Mouse (Mus musculus): ENCODE results near the gene Sik3. TPM values are rescaled to one million over a fixed set of nuclear protein-coding genes. Genes with fewer than 3 reads are reported as not detected.

Sik3 gene
- 46.5 and 47.0 TPM in 2 replicates for polyA plus RNA-seq (2012; rRNA removed)

DNA sequence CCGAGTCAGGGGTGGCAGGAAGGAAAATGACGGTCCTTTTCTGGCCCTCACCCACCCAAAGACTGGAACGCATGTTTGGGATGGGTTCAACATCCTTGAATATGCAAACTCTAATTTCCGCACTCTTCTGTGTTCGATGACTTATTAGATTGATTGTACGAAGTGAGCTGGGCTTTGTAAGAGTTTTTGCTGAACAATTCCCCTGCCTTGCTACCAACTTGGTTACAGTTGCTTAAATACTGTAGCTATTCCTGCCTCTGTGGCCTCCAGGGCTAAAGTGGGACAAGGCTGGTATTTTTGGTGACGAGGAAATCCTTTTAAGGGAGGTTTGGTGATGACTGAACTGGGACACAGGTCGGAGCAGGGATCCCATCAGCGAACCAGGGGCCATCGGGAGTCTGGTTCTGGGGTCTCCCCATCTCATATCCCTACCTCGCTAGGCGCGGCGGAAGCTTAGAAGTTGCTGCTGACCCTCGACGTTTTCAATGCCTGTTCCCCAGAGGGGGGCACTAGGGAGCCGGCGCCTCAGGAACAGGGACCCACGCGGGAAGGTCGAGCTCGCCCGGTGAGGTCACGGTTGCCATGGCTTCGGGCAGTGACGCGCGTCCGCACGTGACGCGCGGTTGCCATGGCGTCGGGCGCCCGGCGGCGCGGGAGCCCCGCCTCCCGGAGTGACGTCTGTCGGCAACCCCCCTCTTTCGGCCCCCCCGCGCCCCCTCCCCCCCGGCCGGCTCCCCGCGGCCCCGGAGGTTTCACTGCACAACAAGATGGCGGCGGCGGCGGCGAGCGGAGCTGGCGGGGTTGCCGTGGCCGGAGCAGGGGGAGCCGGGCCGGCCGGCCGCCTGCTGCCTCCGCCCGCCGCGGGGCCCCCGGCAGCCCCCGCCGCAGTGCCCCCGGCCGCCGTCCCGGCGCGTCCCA is at the start of gene Sik3, which contains the start of gene Pafah1b2:
TSS of gene Sik3 (plus strand) at position 730 of the 918 bp plus-strand sequence.
TSS of gene Pafah1b2 (minus strand) at position 600 of the 918 bp plus-strand sequence.
- TF ChIP-seq POLR2A (IDR thresholded peaks at IDR 0.05; ENCODE audit: extremely low read depth, insufficient read depth, low read length) (peak; percentile 33; the same call in 1 of the 2 replicates), CTCF (IDR thresholded peaks at IDR 0.05; ENCODE audit: extremely low read depth, insufficient read depth, low read length) (peak; percentile 55)
- Histone ChIP-seq H3K4me1 (ENCODE audit: control insufficient read depth, insufficient read depth, low read length) (peaks cover 3% of the 10 kb centered on the region), H3K4me3 (ENCODE audit: insufficient read depth, low read length) (peak within 1 kb of the TSS; percentile 89), H3K27ac (ENCODE audit: insufficient read depth, low read length) (peak within 1 kb of the TSS; percentile 88)

DNA sequence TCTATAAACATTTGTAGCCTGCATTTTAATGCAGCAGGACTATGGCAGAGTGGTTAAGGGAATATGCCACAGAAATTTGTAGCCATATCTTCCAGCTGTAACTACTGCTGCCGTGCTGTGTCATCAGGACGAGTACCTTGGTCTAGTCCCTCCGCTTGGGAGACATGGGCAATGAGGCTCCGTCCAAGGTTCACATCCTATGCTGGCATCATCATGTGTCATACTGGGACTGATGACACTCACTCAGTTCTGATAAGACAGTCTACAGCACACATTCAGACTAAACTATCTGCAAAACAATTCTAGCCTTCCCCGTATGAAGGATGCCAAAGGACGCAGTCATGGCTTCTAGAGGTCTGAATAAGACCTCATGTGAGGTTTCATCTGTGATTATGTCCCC is 49.0 kb upstream of the Sik3 start:
- no peak overlapping the region for H3K4me3 ChIP-seq (ENCODE audit: insufficient read depth, low read length)
- TF ChIP-seq POLR2A (IDR thresholded peaks at IDR 0.05; ENCODE audit: extremely low read depth, insufficient read depth, low read length) = no peak
- no peak for TF ChIP-seq CTCF (IDR thresholded peaks at IDR 0.05; ENCODE audit: extremely low read depth, insufficient read depth, low read length)
- no peak overlapping the region; the same call in 1 of the 2 replicates for H3K27ac ChIP-seq (ENCODE audit: insufficient read depth, low read length)
- H3K4me1 ChIP-seq (ENCODE audit: control insufficient read depth, insufficient read depth, low read length) = peaks cover 4% of the 10 kb centered on the region; the same call in 1 of the 2 replicates

DNA sequence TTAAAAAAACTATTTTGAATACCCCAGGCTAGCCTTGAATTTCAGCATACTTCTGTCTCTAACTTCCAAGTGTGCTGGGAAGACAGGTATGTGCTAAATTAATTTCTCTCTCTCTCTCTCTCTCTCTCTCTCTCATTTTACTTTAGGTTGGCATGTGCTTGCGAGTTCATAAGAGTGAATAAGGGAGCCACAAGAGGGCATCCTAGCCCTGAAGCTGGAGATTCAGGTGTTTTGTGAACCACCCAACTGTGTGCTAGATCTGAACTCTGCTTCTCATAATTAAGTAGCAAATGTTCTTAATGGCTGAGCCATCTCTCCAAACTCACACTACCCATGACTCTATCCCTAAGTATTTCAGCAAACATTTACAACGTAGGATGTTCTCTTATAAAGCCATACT is 35.7 kb upstream of the Sik3 start:
- H3K4me3 ChIP-seq (ENCODE audit: insufficient read depth, low read length) = no peak overlapping the region
- H3K27ac ChIP-seq (ENCODE audit: insufficient read depth, low read length) = no peak overlapping the region
- no peaks in the 10 kb centered on the region; the same call in 1 of the 2 replicates for H3K4me1 ChIP-seq (ENCODE audit: control insufficient read depth, insufficient read depth, low read length)
- TF ChIP-seq CTCF (IDR thresholded peaks at IDR 0.05; ENCODE audit: extremely low read depth, insufficient read depth, low read length) (peak; percentile 34), POLR2A (IDR thresholded peaks at IDR 0.05; ENCODE audit: extremely low read depth, insufficient read depth, low read length) (no peak)

DNA sequence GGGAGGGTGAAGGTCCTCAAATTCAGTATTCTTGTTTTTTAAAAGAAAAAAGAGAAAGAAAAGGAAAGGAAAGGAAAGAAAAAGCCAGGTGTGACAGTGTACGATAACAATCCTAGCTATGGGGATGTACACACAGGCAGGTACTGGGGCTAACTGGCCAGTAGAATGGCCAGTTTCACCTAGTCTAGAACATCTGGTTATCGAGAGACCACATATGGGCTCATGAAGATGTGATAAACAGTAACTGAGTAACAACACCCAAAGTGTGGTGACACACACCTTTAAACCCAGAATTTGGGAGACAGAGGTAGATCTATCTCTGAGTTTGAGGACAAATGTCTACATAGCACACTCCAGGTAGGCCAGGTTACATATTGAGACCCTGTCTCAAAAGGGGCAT is 32.8 kb upstream of the Sik3 start:
- H3K4me3 ChIP-seq (ENCODE audit: insufficient read depth, low read length) = no peak overlapping the region
- no peak overlapping the region for H3K27ac ChIP-seq (ENCODE audit: insufficient read depth, low read length)
- H3K4me1 ChIP-seq (ENCODE audit: control insufficient read depth, insufficient read depth, low read length) = no peaks in the 10 kb centered on the region; the same call in 1 of the 2 replicates
- TF ChIP-seq CTCF (IDR thresholded peaks at IDR 0.05; ENCODE audit: extremely low read depth, insufficient read depth, low read length) (no peak), POLR2A (IDR thresholded peaks at IDR 0.05; ENCODE audit: extremely low read depth, insufficient read depth, low read length) (no peak)

DNA sequence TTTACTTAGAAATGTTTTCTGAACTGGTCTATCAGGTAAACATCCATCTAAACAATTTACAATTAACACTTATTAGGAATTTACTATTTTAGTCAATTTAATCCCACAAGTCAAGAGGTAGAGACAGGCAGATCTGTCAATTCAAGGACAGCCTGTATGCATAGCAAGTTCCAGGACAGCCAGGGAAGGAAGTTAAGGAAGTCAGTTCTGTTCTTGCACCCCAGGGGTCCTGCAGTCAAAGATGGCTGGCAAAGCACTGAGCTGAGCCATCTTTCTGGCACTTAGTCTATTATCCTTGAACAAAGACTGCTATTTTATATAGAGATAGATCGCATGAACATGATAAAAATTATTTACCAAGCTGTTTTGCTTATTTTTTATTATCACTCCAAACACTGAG is 32.0 kb upstream of the Sik3 start:
- Histone ChIP-seq H3K4me3 (ENCODE audit: insufficient read depth, low read length) (no peak overlapping the region), H3K27ac (ENCODE audit: insufficient read depth, low read length) (no peak overlapping the region), H3K4me1 (ENCODE audit: control insufficient read depth, insufficient read depth, low read length) (no peaks in the 10 kb centered on the region; the same call in 1 of the 2 replicates)
- TF ChIP-seq CTCF (IDR thresholded peaks at IDR 0.05; ENCODE audit: extremely low read depth, insufficient read depth, low read length) (no peak), POLR2A (IDR thresholded peaks at IDR 0.05; ENCODE audit: extremely low read depth, insufficient read depth, low read length) (no peak)

DNA sequence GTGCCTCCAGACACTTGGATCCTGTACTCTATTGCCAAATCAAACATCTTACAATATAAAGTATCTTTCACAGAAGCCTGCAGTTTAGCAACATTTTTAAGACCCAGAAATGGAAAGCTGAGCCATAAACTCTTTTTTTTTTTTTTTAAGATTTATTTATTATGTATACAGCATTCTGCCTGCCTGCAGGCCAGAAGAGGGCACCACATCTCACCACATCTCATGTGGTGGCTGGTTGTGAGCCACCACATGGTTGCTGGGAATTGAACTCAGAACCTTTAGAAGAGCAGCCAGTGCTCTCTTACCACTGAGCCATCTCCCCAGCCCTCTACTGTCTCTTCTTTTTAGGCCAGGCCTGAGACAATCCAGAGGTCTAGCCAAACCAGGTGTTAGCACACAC is 31.3 kb upstream of the Sik3 start:
- no peak for TF ChIP-seq POLR2A (IDR thresholded peaks at IDR 0.05; ENCODE audit: extremely low read depth, insufficient read depth, low read length)
- no peak for TF ChIP-seq CTCF (IDR thresholded peaks at IDR 0.05; ENCODE audit: extremely low read depth, insufficient read depth, low read length)
- H3K27ac ChIP-seq (ENCODE audit: insufficient read depth, low read length) = no peak overlapping the region
- no peaks in the 10 kb centered on the region; the same call in 1 of the 2 replicates for H3K4me1 ChIP-seq (ENCODE audit: control insufficient read depth, insufficient read depth, low read length)
- no peak overlapping the region for H3K4me3 ChIP-seq (ENCODE audit: insufficient read depth, low read length)

DNA sequence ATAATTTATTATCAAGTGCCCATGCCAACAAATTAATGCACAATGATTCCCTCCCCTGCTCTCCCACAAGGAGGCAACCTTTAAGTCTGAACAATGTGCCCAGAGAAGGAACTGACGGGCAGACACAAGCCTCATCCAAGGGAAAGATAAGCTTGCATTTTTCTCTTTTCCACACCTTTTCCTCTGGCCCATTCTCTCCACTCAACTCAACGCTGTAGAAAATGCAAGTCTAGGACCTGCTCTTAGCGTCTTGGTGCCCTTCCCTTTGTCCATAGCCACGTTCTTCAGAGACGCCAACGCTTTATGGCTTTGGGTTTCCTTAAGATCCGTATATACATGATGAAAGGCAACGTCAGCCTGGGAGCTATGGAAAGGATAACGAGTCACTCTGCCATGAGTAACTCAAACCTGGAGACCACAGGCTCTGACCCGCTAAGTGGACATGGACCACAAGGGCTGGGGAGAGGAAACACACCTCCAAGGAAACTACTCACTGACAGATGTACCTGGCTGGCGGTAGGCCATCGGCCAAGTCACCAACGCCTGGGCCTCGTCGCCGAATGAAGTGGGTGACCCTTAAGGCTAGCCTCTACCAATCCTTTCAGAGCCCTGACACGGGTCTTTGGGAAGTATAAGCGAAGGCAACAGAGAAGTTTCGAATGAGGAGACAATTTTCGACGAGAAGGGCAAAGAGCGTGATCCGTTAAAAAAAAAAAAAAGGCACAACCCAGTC is 28.8 kb upstream of the Sik3 start:
- H3K27ac ChIP-seq (ENCODE audit: insufficient read depth, low read length) = 0 out of 2 replicates have a peak overlapping the region, but pooled peaks have one; percentile 10
- H3K4me1 ChIP-seq (ENCODE audit: control insufficient read depth, insufficient read depth, low read length) = no peaks in the 10 kb centered on the region; the same call in 1 of the 2 replicates
- no peak for TF ChIP-seq POLR2A (IDR thresholded peaks at IDR 0.05; ENCODE audit: extremely low read depth, insufficient read depth, low read length)
- TF ChIP-seq CTCF (IDR thresholded peaks at IDR 0.05; ENCODE audit: extremely low read depth, insufficient read depth, low read length) = no peak
- peak overlapping the region; percentile 56 for H3K4me3 ChIP-seq (ENCODE audit: insufficient read depth, low read length)

DNA sequence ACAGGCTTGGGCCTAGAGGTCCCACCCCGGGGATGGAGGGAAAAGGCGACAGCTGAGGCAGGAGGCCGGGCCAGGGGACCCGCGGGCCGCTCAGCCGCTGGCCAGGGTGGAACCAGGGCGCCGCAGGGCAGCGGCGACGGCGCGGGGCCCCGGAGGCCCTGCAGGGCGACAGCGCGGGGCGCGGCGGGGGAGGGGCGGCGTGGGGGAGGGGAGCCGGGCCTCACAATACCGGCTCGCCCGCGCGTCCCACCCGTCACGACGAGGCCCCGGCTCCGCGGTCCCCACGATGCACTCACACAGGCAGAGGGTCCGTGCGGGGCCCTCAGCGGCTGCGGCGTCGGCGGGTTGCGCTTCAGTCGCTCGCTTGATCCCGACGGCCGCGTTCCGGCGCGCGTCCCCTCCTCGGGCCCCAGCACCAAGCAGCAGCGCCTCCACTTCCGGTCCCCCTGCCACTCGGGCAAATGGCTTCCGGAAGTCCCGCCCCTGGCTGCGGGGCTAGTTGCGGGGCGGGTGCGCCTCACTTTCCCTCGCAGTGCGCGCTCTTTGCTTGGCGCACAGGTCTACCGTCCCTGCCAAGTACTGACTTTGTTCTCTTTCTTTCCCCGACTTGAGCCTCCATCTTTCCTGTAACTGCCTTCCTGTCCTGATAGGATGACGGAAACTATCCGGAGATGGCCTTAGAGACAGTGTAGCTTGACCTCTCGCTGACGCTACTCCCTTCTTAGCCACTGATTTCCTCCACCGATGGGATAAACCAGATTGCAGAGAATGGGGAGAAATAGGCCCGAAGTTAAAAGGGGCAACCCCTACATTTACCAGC is 28.0 kb upstream of the Sik3 start:
- Histone ChIP-seq H3K4me1 (ENCODE audit: control insufficient read depth, insufficient read depth, low read length) (no peaks in the 10 kb centered on the region; the same call in 1 of the 2 replicates), H3K4me3 (ENCODE audit: insufficient read depth, low read length) (peak overlapping the region; percentile 56), H3K27ac (ENCODE audit: insufficient read depth, low read length) (peak overlapping the region; percentile 30)
- TF ChIP-seq POLR2A (IDR thresholded peaks at IDR 0.05; ENCODE audit: extremely low read depth, insufficient read depth, low read length) (peak; percentile 89), CTCF (IDR thresholded peaks at IDR 0.05; ENCODE audit: extremely low read depth, insufficient read depth, low read length) (no peak)

DNA sequence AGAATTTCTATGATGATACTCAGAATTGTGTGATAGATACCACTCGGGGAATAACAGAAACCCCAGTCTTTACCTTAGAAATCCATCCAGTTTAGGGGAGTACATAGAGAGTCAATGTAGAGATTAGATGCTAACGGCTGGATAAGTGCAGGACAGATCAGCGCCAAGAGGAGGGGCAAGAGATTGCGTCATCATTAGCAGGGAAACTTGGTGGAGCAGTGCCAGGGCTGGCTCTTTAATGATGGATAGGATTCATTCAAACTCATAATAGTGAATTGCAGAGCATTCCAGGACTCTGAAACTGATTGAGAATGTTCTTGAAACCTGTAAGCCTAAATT is 27.4 kb upstream of the Sik3 start:
- no peaks in the 10 kb centered on the region; the same call in 1 of the 2 replicates for H3K4me1 ChIP-seq (ENCODE audit: control insufficient read depth, insufficient read depth, low read length)
- TF ChIP-seq CTCF (IDR thresholded peaks at IDR 0.05; ENCODE audit: extremely low read depth, insufficient read depth, low read length) (no peak), POLR2A (IDR thresholded peaks at IDR 0.05; ENCODE audit: extremely low read depth, insufficient read depth, low read length) (no peak)
- peak overlapping the region; percentile 56 for H3K4me3 ChIP-seq (ENCODE audit: insufficient read depth, low read length)
- peak overlapping the region; percentile 30 for H3K27ac ChIP-seq (ENCODE audit: insufficient read depth, low read length)

Measured in cortical plate, adult 2 months (tissue).